15 mouse cellular contexts compared by ENCODE assay signal in the genomic region with DNA sequence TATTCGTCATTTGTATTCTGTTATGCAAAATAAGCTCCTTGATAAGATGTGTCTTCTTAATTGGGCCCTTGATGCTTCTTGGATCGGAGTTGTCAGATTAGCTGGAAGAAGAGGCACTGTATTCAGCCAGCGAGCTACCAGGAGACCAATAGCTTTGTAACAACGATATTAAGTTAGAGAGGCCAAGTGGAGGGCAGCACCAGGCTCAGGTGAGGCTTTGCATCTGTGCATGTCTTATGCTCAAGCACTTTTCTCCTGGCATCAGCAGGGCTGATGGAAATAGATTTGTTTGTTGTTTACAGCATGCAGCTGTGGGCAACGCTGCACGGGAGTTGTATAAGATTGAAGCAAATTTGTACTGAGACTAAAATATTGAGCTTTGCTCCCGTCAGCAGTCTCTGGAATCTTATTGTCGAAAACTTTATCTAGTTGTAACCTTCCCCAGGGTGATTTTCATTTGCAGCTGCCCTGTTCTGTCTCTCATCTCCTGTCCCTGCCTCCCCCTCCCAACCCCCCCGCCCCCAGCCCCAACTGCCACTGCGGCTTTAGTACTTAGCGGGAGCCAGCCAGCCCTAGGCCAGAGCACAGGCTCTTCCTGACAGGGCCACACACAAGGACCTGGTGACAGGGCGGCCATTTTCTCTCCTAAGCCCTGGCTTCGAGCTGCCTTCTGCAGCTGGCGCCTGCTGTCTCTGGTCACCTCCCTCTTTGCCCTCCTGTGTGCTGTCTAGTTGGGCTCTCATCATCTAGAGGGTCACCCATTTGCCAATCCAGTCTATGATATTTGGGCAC.
DNase-seq lines count a peak whose midpoint lies in the region; ATAC-seq and TF ChIP-seq lines count a peak whose summit lies in the region.
"Had no signal": no experiment of that assay in that cellular context is flagged by ENCODE, and none has a peak within 500 bp of the region (broad histone marks: within the 10 kb centered on the region; RNA-seq: fewer than 3 reads in every experiment).

No protein-coding gene starts in this region.

- no peak for TF ChIP-seq CTCF in hindbrain, postnatal 0 days (IDR thresholded peaks at IDR 0.05; ENCODE audit: low read depth)
- TF ChIP-seq CTCF in midbrain, postnatal 0 days (IDR thresholded peaks at IDR 0.05): no peak

- WGBS in forebrain, embryonic 12.5 days: 69% methylated on average over 14 of the region's 14 CpGs
- 73% methylated on average over 14 of the region's 14 CpGs for WGBS in forebrain, embryonic 11.5 days
- WGBS in kidney, embryonic 15.5 days: 66% methylated on average over 14 of the region's 14 CpGs
- WGBS in hindbrain, postnatal 0 days: 51% methylated on average over 14 of the region's 14 CpGs
- 40% methylated on average over 14 of the region's 14 CpGs for WGBS in midbrain, postnatal 0 days

- no peak overlapping the region for H3K4me3 ChIP-seq in forebrain, embryonic 12.5 days (replicated peaks)
- H3K4me3 ChIP-seq in forebrain, embryonic 11.5 days (ENCODE audit: low read depth, low read length): no peak overlapping the region
- H3K4me3 ChIP-seq in kidney, embryonic 15.5 days (replicated peaks): no peak overlapping the region
- no peak overlapping the region for H3K4me3 ChIP-seq in hindbrain, postnatal 0 days (ENCODE audit: low read length)
- H3K4me3 ChIP-seq in midbrain, postnatal 0 days (ENCODE audit: low read depth, low read length): no peak overlapping the region
- H3K4me3 ChIP-seq: erythroblast, embryonic 14.5 days; layer of hippocampus, adult 2 months had no signal

- no peak for ATAC-seq in forebrain, embryonic 12.5 days (ENCODE audit: low FRiP score)
- ATAC-seq in forebrain, embryonic 11.5 days (replicated peaks; ENCODE audit: low FRiP score): no peak
- no peak for ATAC-seq in kidney, embryonic 15.5 days (replicated peaks; ENCODE audit: low FRiP score)
- ATAC-seq in hindbrain, postnatal 0 days: 0 out of 2 replicates have a peak, but pooled peaks have one; percentile 38
- peak; percentile 49; the same call in 1 of the 2 replicates for ATAC-seq in midbrain, postnatal 0 days (ENCODE audit: low FRiP score)
- ATAC-seq: inflammation-experienced regulatory T-cells, adult 6 months had no signal

- H3K27ac ChIP-seq in forebrain, embryonic 12.5 days: 0 out of 2 replicates have a peak overlapping the region, but pooled peaks have one; percentile 19
- no peak overlapping the region for H3K27ac ChIP-seq in forebrain, embryonic 11.5 days (ENCODE audit: low read depth, low read length)
- H3K27ac ChIP-seq in kidney, embryonic 15.5 days: peak overlapping the region; percentile 13; the same call in 1 of the 2 replicates
- peak overlapping the region; percentile 20; the same call in 1 of the 2 replicates for H3K27ac ChIP-seq in hindbrain, postnatal 0 days
- H3K27ac ChIP-seq in midbrain, postnatal 0 days (ENCODE audit: low read depth, low read length): no peak overlapping the region
- H3K27ac ChIP-seq: layer of hippocampus, adult 2 months; macrophage had no signal

- H3K27me3 ChIP-seq in forebrain, embryonic 12.5 days: no peaks in the 10 kb centered on the region
- H3K27me3 ChIP-seq in forebrain, embryonic 11.5 days (ENCODE audit: control insufficient read depth, insufficient read depth, low read length): no peaks in the 10 kb centered on the region
- no peaks in the 10 kb centered on the region for H3K27me3 ChIP-seq in kidney, embryonic 15.5 days
- H3K27me3 ChIP-seq in hindbrain, postnatal 0 days (ENCODE audit: insufficient read depth, low read length): no peaks in the 10 kb centered on the region
- H3K27me3 ChIP-seq in midbrain, postnatal 0 days (ENCODE audit: insufficient read depth, low read length): no peaks in the 10 kb centered on the region

- no peaks in the 10 kb centered on the region for H3K9me3 ChIP-seq in forebrain, embryonic 12.5 days
- H3K9me3 ChIP-seq in forebrain, embryonic 11.5 days (ENCODE audit: control insufficient read depth, low read length): no peaks in the 10 kb centered on the region
- H3K9me3 ChIP-seq in kidney, embryonic 15.5 days (replicated peaks): no peaks in the 10 kb centered on the region
- no peaks in the 10 kb centered on the region for H3K9me3 ChIP-seq in hindbrain, postnatal 0 days (ENCODE audit: low read length)
- H3K9me3 ChIP-seq in midbrain, postnatal 0 days (ENCODE audit: low read length): no peaks in the 10 kb centered on the region

- H3K9ac ChIP-seq in forebrain, embryonic 12.5 days: no peak overlapping the region
- H3K9ac ChIP-seq in forebrain, embryonic 11.5 days (ENCODE audit: low read length): no peak overlapping the region
- no peak overlapping the region for H3K9ac ChIP-seq in kidney, embryonic 15.5 days
- H3K9ac ChIP-seq in hindbrain, postnatal 0 days (replicated peaks; ENCODE audit: low read length): no peak overlapping the region
- H3K9ac ChIP-seq in midbrain, postnatal 0 days (replicated peaks; ENCODE audit: low read length, poor library complexity, severe bottlenecking): no peak overlapping the region

- peaks cover 3% of the 10 kb centered on the region for H3K4me1 ChIP-seq in forebrain, embryonic 12.5 days
- H3K4me1 ChIP-seq in forebrain, embryonic 11.5 days (replicated peaks; ENCODE audit: control insufficient read depth, insufficient read depth, low read length): no peaks in the 10 kb centered on the region
- peaks cover 14% of the 10 kb centered on the region for H3K4me1 ChIP-seq in kidney, embryonic 15.5 days
- peaks cover 5% of the 10 kb centered on the region; the same call in 1 of the 2 replicates for H3K4me1 ChIP-seq in hindbrain, postnatal 0 days (ENCODE audit: insufficient read depth, low read length)
- H3K4me1 ChIP-seq in midbrain, postnatal 0 days (ENCODE audit: insufficient read depth, low read length): peaks cover 4% of the 10 kb centered on the region; the same call in 1 of the 2 replicates

- no peak for DNase-seq in forebrain, embryonic 11.5 days (ENCODE audit: low spot score)
- DNase-seq in kidney, postnatal 36 days: no peak
- peak; percentile 24 for DNase-seq in hindbrain, postnatal 0 days (ENCODE audit: low spot score)
- peak; percentile 27 for DNase-seq in midbrain, postnatal 0 days (ENCODE audit: low spot score)
- DNase-seq in urinary bladder, postnatal 14 days (ENCODE audit: low spot score): no peak
- no peak for DNase-seq in left cerebral cortex, adult 18-20 months (ENCODE audit: low spot score in 2 of 2)
- DNase-seq: cerebellum, postnatal 36 days; gastrocnemius, postnatal 14 days; spleen, adult 18-20 months had no signal

- H3K4me2 ChIP-seq in forebrain, embryonic 12.5 days: no peak overlapping the region
- no peak overlapping the region for H3K4me2 ChIP-seq in forebrain, embryonic 11.5 days (ENCODE audit: low read depth, low read length, severe bottlenecking)
- no peak overlapping the region for H3K4me2 ChIP-seq in kidney, embryonic 15.5 days
- no peak overlapping the region for H3K4me2 ChIP-seq in hindbrain, postnatal 0 days (ENCODE audit: low read depth, low read length)
- H3K4me2 ChIP-seq in midbrain, postnatal 0 days (ENCODE audit: low read depth, low read length, poor library complexity, severe bottlenecking): no peak overlapping the region

- no peaks in the 10 kb centered on the region for H3K36me3 ChIP-seq in forebrain, embryonic 12.5 days (replicated peaks)
- H3K36me3 ChIP-seq in forebrain, embryonic 11.5 days (ENCODE audit: control insufficient read depth, insufficient read depth, low read length): no peaks in the 10 kb centered on the region
- H3K36me3 ChIP-seq in kidney, embryonic 15.5 days: no peaks in the 10 kb centered on the region
- H3K36me3 ChIP-seq in hindbrain, postnatal 0 days (ENCODE audit: insufficient read depth, low read length): no peaks in the 10 kb centered on the region
- no peaks in the 10 kb centered on the region for H3K36me3 ChIP-seq in midbrain, postnatal 0 days (ENCODE audit: insufficient read depth, low read length)

Comparison
In these comparisons a context has a peak if more than half of its experiments do, and no peak if none do; other contexts are left out.
1. H3K27ac ChIP-seq: peak in forebrain, embryonic 12.5 days (single experiment), kidney, embryonic 15.5 days (single experiment) and hindbrain, postnatal 0 days (single experiment); none in forebrain, embryonic 11.5 days (single experiment) and midbrain, postnatal 0 days (single experiment).
2. ATAC-seq: peak in hindbrain, postnatal 0 days (single experiment) and midbrain, postnatal 0 days (single experiment); none in forebrain, embryonic 12.5 days (single experiment), forebrain, embryonic 11.5 days (single experiment) and kidney, embryonic 15.5 days (single experiment).
3. DNase-seq: peak in hindbrain, postnatal 0 days (single experiment) and midbrain, postnatal 0 days (single experiment); none in forebrain, embryonic 11.5 days (single experiment), kidney, postnatal 36 days (0 of 2), urinary bladder, postnatal 14 days (single experiment) and left cerebral cortex, adult 18-20 months (0 of 2).